Mouse (Mus musculus): ENCODE data around the gene Tcf7. TPM values are rescaled to one million over a fixed set of nuclear protein-coding genes. Genes with fewer than 3 reads are reported as not detected.

Gene Tcf7
- total and polyA plus RNA-seq, 2 experiments from 2014 or later: 2.0 to 3.1 TPM

GRCm38 (mm10) chr11:52305266-52305665, 22.5 kb upstream of the Tcf7 start:
- Histone ChIP-seq H3K27ac (ENCODE audit: low read depth, low read length) (no peak overlapping the region), H3K9me3 (ENCODE audit: low read length) (no peaks in the 10 kb centered on the region), H3K27me3 (ENCODE audit: insufficient read depth, low read length) (no peaks in the 10 kb centered on the region), H3K4me1 (ENCODE audit: insufficient read depth, low read length) (no peaks in the 10 kb centered on the region), H3K36me3 (ENCODE audit: insufficient read depth, low read length) (no peaks in the 10 kb centered on the region), H3K4me3 (ENCODE audit: low read depth, low read length) (no peak overlapping the region), H3K4me2 (ENCODE audit: low read depth, low read length, poor library complexity, severe bottlenecking) (no peak overlapping the region), H3K9ac (replicated peaks; ENCODE audit: low read length, poor library complexity, severe bottlenecking) (no peak overlapping the region)
- no peak for TF ChIP-seq CTCF (IDR thresholded peaks at IDR 0.05)
- DNase-seq (ENCODE audit: low spot score) (no peak), ATAC-seq (ENCODE audit: low FRiP score) (no peak)
- 45% methylated on average over 4 of the region's 4 CpGs for WGBS

- Histone ChIP-seq H3K4me3 (ENCODE audit: low read depth, low read length) (no peak overlapping the region), H3K9ac (replicated peaks; ENCODE audit: low read length, poor library complexity, severe bottlenecking) (no peak overlapping the region), H3K4me1 (ENCODE audit: insufficient read depth, low read length) (no peaks in the 10 kb centered on the region), H3K36me3 (ENCODE audit: insufficient read depth, low read length) (no peaks in the 10 kb centered on the region), H3K27ac (ENCODE audit: low read depth, low read length) (no peak overlapping the region), H3K27me3 (ENCODE audit: insufficient read depth, low read length) (no peaks in the 10 kb centered on the region), H3K9me3 (ENCODE audit: low read length) (no peaks in the 10 kb centered on the region), H3K4me2 (ENCODE audit: low read depth, low read length, poor library complexity, severe bottlenecking) (no peak overlapping the region)
- DNase-seq (ENCODE audit: low spot score): no peak
- 85% methylated on average over 3 of the region's 3 CpGs for WGBS
- TF ChIP-seq CTCF (IDR thresholded peaks at IDR 0.05): no peak
- no peak for ATAC-seq (ENCODE audit: low FRiP score)
These were observed 19.9 kb upstream of the Tcf7 start for GRCm38 (mm10) chr11:52302668-52303067.

- Histone ChIP-seq H3K27me3 (ENCODE audit: insufficient read depth, low read length) (no peaks in the 10 kb centered on the region), H3K4me1 (ENCODE audit: insufficient read depth, low read length) (no peaks in the 10 kb centered on the region), H3K4me3 (ENCODE audit: low read depth, low read length) (no peak overlapping the region), H3K27ac (ENCODE audit: low read depth, low read length) (no peak overlapping the region), H3K9ac (replicated peaks; ENCODE audit: low read length, poor library complexity, severe bottlenecking) (no peak overlapping the region), H3K4me2 (ENCODE audit: low read depth, low read length, poor library complexity, severe bottlenecking) (no peak overlapping the region), H3K9me3 (ENCODE audit: low read length) (no peaks in the 10 kb centered on the region), H3K36me3 (ENCODE audit: insufficient read depth, low read length) (no peaks in the 10 kb centered on the region)
- WGBS: 70% methylated on average over 7 of the region's 7 CpGs
- TF ChIP-seq CTCF (IDR thresholded peaks at IDR 0.05): no peak
- DNase-seq (ENCODE audit: low spot score): no peak
- no peak for ATAC-seq (ENCODE audit: low FRiP score)
These were observed 16.9 kb upstream of the Tcf7 start for GRCm38 (mm10) chr11:52299687-52300086.

- Histone ChIP-seq H3K27ac (ENCODE audit: low read depth, low read length) (no peak overlapping the region), H3K9ac (replicated peaks; ENCODE audit: low read length, poor library complexity, severe bottlenecking) (no peak overlapping the region), H3K4me3 (ENCODE audit: low read depth, low read length) (no peak overlapping the region), H3K4me2 (ENCODE audit: low read depth, low read length, poor library complexity, severe bottlenecking) (no peak overlapping the region), H3K27me3 (ENCODE audit: insufficient read depth, low read length) (no peaks in the 10 kb centered on the region), H3K9me3 (ENCODE audit: low read length) (no peaks in the 10 kb centered on the region), H3K4me1 (ENCODE audit: insufficient read depth, low read length) (no peaks in the 10 kb centered on the region), H3K36me3 (ENCODE audit: insufficient read depth, low read length) (no peaks in the 10 kb centered on the region)
- no peak for TF ChIP-seq CTCF (IDR thresholded peaks at IDR 0.05)
- DNase-seq (ENCODE audit: low spot score) (no peak), ATAC-seq (ENCODE audit: low FRiP score) (no peak)
- WGBS: 82% methylated on average over 9 of the region's 9 CpGs
These were observed 16.1 kb upstream of the Tcf7 start for GRCm38 (mm10) chr11:52298955-52299354.

- 14% methylated on average over 9 of the region's 9 CpGs for WGBS
- TF ChIP-seq CTCF (IDR thresholded peaks at IDR 0.05): peak; percentile 79
- no peaks in the 10 kb centered on the region for H3K36me3 ChIP-seq (ENCODE audit: insufficient read depth, low read length)
- H3K9ac ChIP-seq (replicated peaks; ENCODE audit: low read length, poor library complexity, severe bottlenecking): no peak overlapping the region
- H3K4me3 ChIP-seq (ENCODE audit: low read depth, low read length): no peak overlapping the region
- no peaks in the 10 kb centered on the region; the same call in 1 of the 2 replicates for H3K27me3 ChIP-seq (ENCODE audit: insufficient read depth, low read length)
- ATAC-seq (ENCODE audit: low FRiP score) (no peak), DNase-seq (ENCODE audit: low spot score) (peak; percentile 38)
- no peak overlapping the region for H3K4me2 ChIP-seq (ENCODE audit: low read depth, low read length, poor library complexity, severe bottlenecking)
- no peaks in the 10 kb centered on the region for H3K4me1 ChIP-seq (ENCODE audit: insufficient read depth, low read length)
- H3K9me3 ChIP-seq (ENCODE audit: low read length): no peaks in the 10 kb centered on the region
- H3K27ac ChIP-seq (ENCODE audit: low read depth, low read length): no peak overlapping the region
These were observed 14.5 kb upstream of the Tcf7 start for GRCm38 (mm10) chr11:52297352-52297751.

- H3K9ac ChIP-seq (replicated peaks; ENCODE audit: low read length, poor library complexity, severe bottlenecking): no peak overlapping the region
- TF ChIP-seq CTCF (IDR thresholded peaks at IDR 0.05): no peak
- H3K36me3 ChIP-seq (ENCODE audit: insufficient read depth, low read length): no peaks in the 10 kb centered on the region
- H3K4me1 ChIP-seq (ENCODE audit: insufficient read depth, low read length): no peaks in the 10 kb centered on the region
- WGBS: 81% methylated on average over 9 of the region's 9 CpGs
- DNase-seq (ENCODE audit: low spot score) (no peak), ATAC-seq (ENCODE audit: low FRiP score) (no peak)
- H3K27me3 ChIP-seq (ENCODE audit: insufficient read depth, low read length): no peaks in the 10 kb centered on the region; the same call in 1 of the 2 replicates
- no peak overlapping the region for H3K27ac ChIP-seq (ENCODE audit: low read depth, low read length)
- H3K9me3 ChIP-seq (ENCODE audit: low read length): no peaks in the 10 kb centered on the region
- H3K4me3 ChIP-seq (ENCODE audit: low read depth, low read length): no peak overlapping the region
- H3K4me2 ChIP-seq (ENCODE audit: low read depth, low read length, poor library complexity, severe bottlenecking): no peak overlapping the region
These were observed 11.3 kb upstream of the Tcf7 start for GRCm38 (mm10) chr11:52294103-52294502.

Data from midbrain, postnatal 0 days (tissue).